Mouse (Mus musculus): ENCODE results near the gene Trpm3. TPM values are rescaled to one million over a fixed set of nuclear protein-coding genes. Genes with fewer than 3 reads are reported as not detected.

Gene Trpm3
- polyA plus RNA-seq, 1 experiment: 0.22 TPM

GRCm38 (mm10) chr19:22447418-22448339 is 308.8 kb downstream of the Trpm3 start:
- H3K36me3 ChIP-seq (ENCODE audit: control insufficient read depth, insufficient read depth, low read length, poor library complexity, severe bottlenecking): no peaks in the 10 kb centered on the region
- no peaks in the 10 kb centered on the region; the same call in 1 of the 2 replicates for H3K27me3 ChIP-seq (ENCODE audit: control insufficient read depth, insufficient read depth, low read length, poor library complexity, severe bottlenecking)
- H3K4me3 ChIP-seq (ENCODE audit: low read depth, low read length): no peak overlapping the region
- TF ChIP-seq POLR2A (IDR thresholded peaks at IDR 0.05; ENCODE audit: insufficient read depth, low read length): no peak
- no peak for TF ChIP-seq CTCF (IDR thresholded peaks at IDR 0.05; ENCODE audit: low read depth, low read length)
- TF ChIP-seq EP300 (IDR thresholded peaks at IDR 0.05; ENCODE audit: insufficient read depth, low read depth, low read length): no peak
- H3K9ac ChIP-seq (ENCODE audit: low read depth, poor library complexity, severe bottlenecking): no peak overlapping the region
- no peak overlapping the region for H3K27ac ChIP-seq (ENCODE audit: insufficient read depth, low read length)
- no peaks in the 10 kb centered on the region for H3K9me3 ChIP-seq (replicated peaks; ENCODE audit: control insufficient read depth, insufficient read depth, low read length, poor library complexity, severe bottlenecking)
- H3K4me1 ChIP-seq (ENCODE audit: control insufficient read depth, insufficient read depth, low read length): no peaks in the 10 kb centered on the region

- H3K9me3 ChIP-seq (replicated peaks; ENCODE audit: control insufficient read depth, insufficient read depth, low read length, poor library complexity, severe bottlenecking): no peaks in the 10 kb centered on the region
- H3K4me3 ChIP-seq (ENCODE audit: low read depth, low read length): no peak overlapping the region
- no peak overlapping the region for H3K9ac ChIP-seq (ENCODE audit: low read depth, poor library complexity, severe bottlenecking)
- TF ChIP-seq EP300 (IDR thresholded peaks at IDR 0.05; ENCODE audit: insufficient read depth, low read depth, low read length) (no peak), POLR2A (IDR thresholded peaks at IDR 0.05; ENCODE audit: insufficient read depth, low read length) (no peak), CTCF (IDR thresholded peaks at IDR 0.05; ENCODE audit: low read depth, low read length) (no peak)
- H3K36me3 ChIP-seq (ENCODE audit: control insufficient read depth, insufficient read depth, low read length, poor library complexity, severe bottlenecking): no peaks in the 10 kb centered on the region
- H3K27me3 ChIP-seq (ENCODE audit: control insufficient read depth, insufficient read depth, low read length, poor library complexity, severe bottlenecking): no peaks in the 10 kb centered on the region; the same call in 1 of the 2 replicates
- H3K27ac ChIP-seq (ENCODE audit: insufficient read depth, low read length): no peak overlapping the region
- no peaks in the 10 kb centered on the region for H3K4me1 ChIP-seq (ENCODE audit: control insufficient read depth, insufficient read depth, low read length)
These were observed 309.8 kb downstream of the Trpm3 start for GRCm38 (mm10) chr19:22448340-22449288.

GRCm38 (mm10) chr19:22451290-22451689 is 312.4 kb downstream of the Trpm3 start:
- H3K9ac ChIP-seq (ENCODE audit: low read depth, poor library complexity, severe bottlenecking): no peak overlapping the region
- no peak overlapping the region for H3K27ac ChIP-seq (ENCODE audit: insufficient read depth, low read length)
- no peak overlapping the region for H3K4me3 ChIP-seq (ENCODE audit: low read depth, low read length)
- TF ChIP-seq EP300 (IDR thresholded peaks at IDR 0.05; ENCODE audit: insufficient read depth, low read depth, low read length) (no peak), CTCF (IDR thresholded peaks at IDR 0.05; ENCODE audit: low read depth, low read length) (no peak), POLR2A (IDR thresholded peaks at IDR 0.05; ENCODE audit: insufficient read depth, low read length) (no peak)
- no peaks in the 10 kb centered on the region; the same call in 1 of the 2 replicates for H3K27me3 ChIP-seq (ENCODE audit: control insufficient read depth, insufficient read depth, low read length, poor library complexity, severe bottlenecking)
- H3K9me3 ChIP-seq (replicated peaks; ENCODE audit: control insufficient read depth, insufficient read depth, low read length, poor library complexity, severe bottlenecking): no peaks in the 10 kb centered on the region
- no peaks in the 10 kb centered on the region for H3K36me3 ChIP-seq (ENCODE audit: control insufficient read depth, insufficient read depth, low read length, poor library complexity, severe bottlenecking)
- no peaks in the 10 kb centered on the region for H3K4me1 ChIP-seq (ENCODE audit: control insufficient read depth, insufficient read depth, low read length)

- Histone ChIP-seq H3K36me3 (ENCODE audit: control insufficient read depth, insufficient read depth, low read length, poor library complexity, severe bottlenecking) (no peaks in the 10 kb centered on the region), H3K27me3 (ENCODE audit: control insufficient read depth, insufficient read depth, low read length, poor library complexity, severe bottlenecking) (no peaks in the 10 kb centered on the region), H3K4me1 (ENCODE audit: control insufficient read depth, insufficient read depth, low read length) (no peaks in the 10 kb centered on the region), H3K9ac (ENCODE audit: low read depth, poor library complexity, severe bottlenecking) (no peak overlapping the region), H3K4me3 (ENCODE audit: low read depth, low read length) (no peak overlapping the region), H3K27ac (ENCODE audit: insufficient read depth, low read length) (no peak overlapping the region), H3K9me3 (replicated peaks; ENCODE audit: control insufficient read depth, insufficient read depth, low read length, poor library complexity, severe bottlenecking) (no peaks in the 10 kb centered on the region)
- TF ChIP-seq POLR2A (IDR thresholded peaks at IDR 0.05; ENCODE audit: insufficient read depth, low read length) (no peak), CTCF (IDR thresholded peaks at IDR 0.05; ENCODE audit: low read depth, low read length) (no peak), EP300 (IDR thresholded peaks at IDR 0.05; ENCODE audit: insufficient read depth, low read depth, low read length) (no peak)
These were observed 318.1 kb downstream of the Trpm3 start for GRCm38 (mm10) chr19:22456935-22457334.

- H3K27me3 ChIP-seq (ENCODE audit: control insufficient read depth, insufficient read depth, low read length, poor library complexity, severe bottlenecking): no peaks in the 10 kb centered on the region
- no peaks in the 10 kb centered on the region for H3K36me3 ChIP-seq (ENCODE audit: control insufficient read depth, insufficient read depth, low read length, poor library complexity, severe bottlenecking)
- H3K9me3 ChIP-seq (replicated peaks; ENCODE audit: control insufficient read depth, insufficient read depth, low read length, poor library complexity, severe bottlenecking): 0 out of 2 replicates have a peak, but pooled peaks cover 2% of the 10 kb centered on the region
- TF ChIP-seq EP300 (IDR thresholded peaks at IDR 0.05; ENCODE audit: insufficient read depth, low read depth, low read length): no peak
- no peak for TF ChIP-seq CTCF (IDR thresholded peaks at IDR 0.05; ENCODE audit: low read depth, low read length)
- no peak for TF ChIP-seq POLR2A (IDR thresholded peaks at IDR 0.05; ENCODE audit: insufficient read depth, low read length)
- no peak overlapping the region for H3K4me3 ChIP-seq (ENCODE audit: low read depth, low read length)
- no peak overlapping the region for H3K9ac ChIP-seq (ENCODE audit: low read depth, poor library complexity, severe bottlenecking)
- no peaks in the 10 kb centered on the region for H3K4me1 ChIP-seq (ENCODE audit: control insufficient read depth, insufficient read depth, low read length)
- H3K27ac ChIP-seq (ENCODE audit: insufficient read depth, low read length): no peak overlapping the region
These were observed 323.2 kb downstream of the Trpm3 start for GRCm38 (mm10) chr19:22462043-22462442.
